In genomic region chr12:112155218-112156051, GRCm38 (mm10) we compare ENCODE assay signal across 8 mouse cellular contexts. TPM values are rescaled to one million over a fixed set of nuclear protein-coding genes. Genes with fewer than 3 reads are reported as not detected.
DNase-seq lines count a peak whose midpoint lies in the region; ATAC-seq lines count a peak whose summit lies in the region.

No protein-coding gene starts in this region.

- peak overlapping the region; percentile 79 for H3K27ac ChIP-seq in forebrain, embryonic 12.5 days
- peak overlapping the region; percentile 29 for H3K27ac ChIP-seq in hindbrain, embryonic 14.5 days
- H3K27ac ChIP-seq in limb, embryonic 15.5 days = peak overlapping the region; percentile 65
- H3K27ac ChIP-seq in stomach, embryonic 16.5 days (ENCODE audit: low read length) = peak overlapping the region; percentile 56

- H3K9me3 ChIP-seq in forebrain, embryonic 12.5 days = no peaks in the 10 kb centered on the region
- H3K9me3 ChIP-seq in hindbrain, embryonic 14.5 days (ENCODE audit: control insufficient read depth, low read length) = no peaks in the 10 kb centered on the region
- H3K9me3 ChIP-seq in limb, embryonic 15.5 days = no peaks in the 10 kb centered on the region
- H3K9me3 ChIP-seq in stomach, embryonic 16.5 days (replicated peaks; ENCODE audit: control insufficient read depth, low read length) = no peaks in the 10 kb centered on the region

- 45% methylated on average over 16 of the region's 16 CpGs for WGBS in forebrain, embryonic 12.5 days
- 26% methylated on average over 16 of the region's 16 CpGs for WGBS in hindbrain, embryonic 14.5 days
- WGBS in limb, embryonic 15.5 days = 59% methylated on average over 16 of the region's 16 CpGs
- 74% methylated on average over 16 of the region's 16 CpGs for WGBS in stomach, embryonic 16.5 days

- H3K36me3 ChIP-seq in forebrain, embryonic 12.5 days (replicated peaks) = peaks cover 43% of the 10 kb centered on the region
- no peaks in the 10 kb centered on the region for H3K36me3 ChIP-seq in hindbrain, embryonic 14.5 days (replicated peaks; ENCODE audit: control insufficient read depth, insufficient read depth)
- H3K36me3 ChIP-seq in limb, embryonic 15.5 days = peaks cover 13% of the 10 kb centered on the region; the same call in 1 of the 2 replicates
- H3K36me3 ChIP-seq in stomach, embryonic 16.5 days (ENCODE audit: control insufficient read depth, insufficient read depth, low read length) = no peaks in the 10 kb centered on the region

- H3K4me2 ChIP-seq in forebrain, embryonic 12.5 days = peak overlapping the region; percentile 15; the same call in 1 of the 2 replicates
- H3K4me2 ChIP-seq in hindbrain, embryonic 14.5 days (replicated peaks) = peak overlapping the region; percentile 15; the same call in 1 of the 2 replicates
- no peak overlapping the region for H3K4me2 ChIP-seq in limb, embryonic 15.5 days
- H3K4me2 ChIP-seq in stomach, embryonic 16.5 days (ENCODE audit: low read depth, low read length) = no peak overlapping the region

- H3K9ac ChIP-seq in forebrain, embryonic 12.5 days = peak overlapping the region; percentile 40
- 0 out of 2 replicates have a peak overlapping the region, but pooled peaks have one; percentile 12 for H3K9ac ChIP-seq in hindbrain, embryonic 14.5 days
- H3K9ac ChIP-seq in limb, embryonic 15.5 days = no peak overlapping the region; the same call in 1 of the 2 replicates
- 0 out of 2 replicates have a peak overlapping the region, but pooled peaks have one; percentile 0 for H3K9ac ChIP-seq in stomach, embryonic 16.5 days (ENCODE audit: low read length)

- ATAC-seq in forebrain, embryonic 12.5 days (ENCODE audit: low FRiP score) = peak; percentile 21; the same call in 1 of the 2 replicates
- ATAC-seq in hindbrain, embryonic 14.5 days (ENCODE audit: low FRiP score) = no peak
- ATAC-seq in limb, embryonic 15.5 days (ENCODE audit: insufficient number of reproducible peaks, low FRiP score, low TSS enrichment, low read depth) = no peak
- ATAC-seq in stomach, embryonic 16.5 days (ENCODE audit: insufficient read depth, low FRiP score) = no peak; the same call in 1 of the 2 replicates
- no peak for ATAC-seq in inflammation-experienced regulatory T-cells, adult 6 months

- peaks cover 83% of the 10 kb centered on the region for H3K4me1 ChIP-seq in forebrain, embryonic 12.5 days
- H3K4me1 ChIP-seq in hindbrain, embryonic 14.5 days (replicated peaks; ENCODE audit: control insufficient read depth, insufficient read depth, low read length) = peaks cover 15% of the 10 kb centered on the region
- H3K4me1 ChIP-seq in limb, embryonic 15.5 days = peaks cover 56% of the 10 kb centered on the region
- peaks cover 13% of the 10 kb centered on the region for H3K4me1 ChIP-seq in stomach, embryonic 16.5 days (ENCODE audit: control insufficient read depth, insufficient read depth, low read length)

- H3K27me3 ChIP-seq in forebrain, embryonic 12.5 days = no peaks in the 10 kb centered on the region
- peaks cover 19% of the 10 kb centered on the region; the same call in 1 of the 2 replicates for H3K27me3 ChIP-seq in hindbrain, embryonic 14.5 days (ENCODE audit: control insufficient read depth, insufficient read depth, low read length)
- H3K27me3 ChIP-seq in limb, embryonic 15.5 days = no peaks in the 10 kb centered on the region
- no peaks in the 10 kb centered on the region for H3K27me3 ChIP-seq in stomach, embryonic 16.5 days (ENCODE audit: control insufficient read depth, insufficient read depth, low read length)

- DNase-seq in adrenal gland, postnatal 25 days = peak; percentile 42
- DNase-seq in hindbrain, embryonic 14.5 days (ENCODE audit: low spot score) = no peak
- DNase-seq in thymus, postnatal 25 days = no peak
- DNase-seq in frontal cortex, postnatal 36 days (ENCODE audit: low spot score in 2 of 2) = no peak

- no peak overlapping the region for H3K4me3 ChIP-seq in forebrain, embryonic 12.5 days (replicated peaks)
- H3K4me3 ChIP-seq in hindbrain, embryonic 14.5 days (replicated peaks; ENCODE audit: low read length) = no peak overlapping the region
- H3K4me3 ChIP-seq in limb, embryonic 15.5 days = no peak overlapping the region
- H3K4me3 ChIP-seq in stomach, embryonic 16.5 days (replicated peaks; ENCODE audit: low read length) = no peak overlapping the region

RNA-seq across cellular contexts. Expression of gene Kif26a, which starts 9.4 kb away (rescaled TPM):
- total RNA-seq in adrenal gland, postnatal 25 days (2021) = 7.4 and 13.7 TPM in 2 replicates
- 11.8 and 14.0 TPM in 2 replicates for polyA plus RNA-seq in forebrain, embryonic 12.5 days (2016; fragmentation: Nextera tagmentation; extraction: Ambion mirVana)
- polyA plus RNA-seq in hindbrain, embryonic 14.5 days (2014; fragmentation: Nextera tagmentation; extraction: Ambion mirVana) = 3.1 and 3.4 TPM in 2 replicates
- polyA plus RNA-seq in limb, embryonic 15.5 days (2015; fragmentation: Nextera tagmentation; extraction: Ambion mirVana) = 6.3 and 8.7 TPM in 2 replicates
- polyA plus RNA-seq in stomach, embryonic 16.5 days (2015; fragmentation: Nextera tagmentation; extraction: Ambion mirVana) = 2.6 and 3.5 TPM in 2 replicates
- not detected for polyA plus RNA-seq in inflammation-experienced regulatory T-cells, adult 6 months (2017; shearing (Covaris generic))

RNA-seq across cellular contexts. Expression of gene Aspg, which starts 49.0 kb away (rescaled TPM):
- total RNA-seq in adrenal gland, postnatal 25 days (2021) = 35.6 and 47.0 TPM in 2 replicates
- polyA plus RNA-seq in forebrain, embryonic 12.5 days (2016; fragmentation: Nextera tagmentation; extraction: Ambion mirVana) = 0.23 and 0.59 TPM in 2 replicates
- polyA plus RNA-seq in hindbrain, embryonic 14.5 days (2014; fragmentation: Nextera tagmentation; extraction: Ambion mirVana) = 0.29 and 0.46 TPM in 2 replicates
- polyA plus RNA-seq in limb, embryonic 15.5 days (2015; fragmentation: Nextera tagmentation; extraction: Ambion mirVana) = 8.0 and 9.2 TPM in 2 replicates
- polyA plus RNA-seq in stomach, embryonic 16.5 days (2015; fragmentation: Nextera tagmentation; extraction: Ambion mirVana) = 3.8 and 5.2 TPM in 2 replicates
- not detected for polyA plus RNA-seq in inflammation-experienced regulatory T-cells, adult 6 months (2017; shearing (Covaris generic))

Comparison
In these comparisons a context has a peak if more than half of its experiments do, and no peak if none do; other contexts are left out.
1. H3K27ac ChIP-seq: peak in every context shown above with its lines; median percentile 79 in forebrain, embryonic 12.5 days; 65 in limb, embryonic 15.5 days; 56 in stomach, embryonic 16.5 days; 29 in hindbrain, embryonic 14.5 days.
2. H3K4me2 ChIP-seq: peak in forebrain, embryonic 12.5 days (single experiment) and hindbrain, embryonic 14.5 days (single experiment); none in limb, embryonic 15.5 days (single experiment) and stomach, embryonic 16.5 days (single experiment).